Mouse (Mus musculus): ENCODE results near the gene Ndufa7. TPM values are rescaled to one million over a fixed set of nuclear protein-coding genes. Genes with fewer than 3 reads are reported as not detected.
"Not testable (repeated sequence)": the region's sequence is repeated elsewhere in the genome, so short reads cannot be mapped to it uniquely, and the experiment has no call there.

The Ndufa7 gene
- polyA plus RNA-seq, 1 experiment from 2014 or later, result 535 TPM

DNA sequence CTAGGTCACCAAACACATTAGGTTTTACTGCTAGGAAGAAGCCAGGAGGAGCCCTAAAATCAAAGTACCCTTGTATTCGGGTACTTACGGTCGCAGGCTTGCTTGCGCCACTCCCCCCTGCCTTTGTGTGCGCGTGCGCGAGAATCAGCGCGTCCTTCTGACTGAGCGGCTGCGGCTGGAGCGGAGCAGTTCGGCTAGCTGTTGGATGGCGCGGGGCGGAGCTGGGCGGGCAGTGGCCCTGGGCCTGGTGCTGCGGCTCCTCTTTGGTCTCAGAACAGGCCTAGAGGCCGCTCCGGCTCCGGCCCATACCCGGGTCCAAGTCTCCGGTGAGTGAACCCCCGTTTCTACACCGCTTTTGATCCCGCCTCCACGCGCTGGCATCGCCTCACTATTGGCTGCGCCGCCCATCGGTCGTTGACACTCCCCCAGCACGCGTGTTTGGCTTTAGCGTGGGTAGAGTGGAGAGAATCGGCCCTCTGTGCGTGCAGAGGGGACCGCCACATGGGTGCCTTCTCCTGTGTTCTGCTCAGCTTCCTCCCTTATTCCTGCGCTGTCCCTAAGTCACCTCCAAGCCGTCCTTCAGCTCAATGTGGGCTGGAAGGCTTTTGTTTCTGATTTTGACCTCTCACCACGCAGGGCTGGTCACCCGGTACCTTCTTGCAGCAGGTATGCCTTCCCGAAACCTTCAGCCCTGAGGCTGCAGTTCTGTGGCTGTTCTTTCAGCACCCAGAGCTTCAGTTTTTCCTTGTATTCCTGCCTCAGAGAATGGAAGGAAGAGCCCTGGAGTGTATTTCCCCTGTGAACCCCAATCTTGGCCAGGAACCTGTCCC lies 18.8 kb downstream of the Ndufa7 start, which contains the start of gene Cd320:
Cd320 (plus strand) TSS at position 126 of the 830 bp plus-strand sequence.
- no peak within 1 kb of the TSS for H3K27ac ChIP-seq (ENCODE audit: low read length)
- ATAC-seq (replicated peaks; ENCODE audit: extremely low read depth, insufficient read depth, low FRiP score), result peak; percentile 93
- WGBS, result under 1% methylated on average over 44 of the region's 45 CpGs

GRCm38 (mm10) chr17:33844196-33844595 lies 19.8 kb downstream of the Ndufa7 start:
- Histone ChIP-seq H3K4me2 (ENCODE audit: low read depth, low read length) (peak overlapping the region; percentile 87; the same call in 1 of the 2 replicates), H3K4me3 (ENCODE audit: low read length) (no peak overlapping the region), H3K27ac (ENCODE audit: low read length) (no peak overlapping the region), H3K36me3 (ENCODE audit: control insufficient read depth, insufficient read depth) (0 out of 2 replicates have a peak, but pooled peaks cover 2% of the 10 kb centered on the region), H3K9ac (ENCODE audit: low read length) (peak overlapping the region; percentile 18; the same call in 1 of the 2 replicates), H3K27me3 (ENCODE audit: control insufficient read depth, insufficient read depth, low read length) (no peaks in the 10 kb centered on the region), H3K9me3 (replicated peaks; ENCODE audit: control insufficient read depth, low read length) (no peaks in the 10 kb centered on the region), H3K4me1 (ENCODE audit: control insufficient read depth, insufficient read depth, low read length) (peaks cover 10% of the 10 kb centered on the region)
- no peak for ATAC-seq (replicated peaks; ENCODE audit: extremely low read depth, insufficient read depth, low FRiP score)
- WGBS, result 83% methylated on average over 1 of the region's 1 CpGs

More for the DNA sequence above, 18.8 kb downstream of the Ndufa7 start, which contains the start of gene Cd320:
- H3K27me3 ChIP-seq (ENCODE audit: control insufficient read depth, insufficient read depth, low read length), result no peaks in the 10 kb centered on the region
- peaks cover 10% of the 10 kb centered on the region for H3K4me1 ChIP-seq (ENCODE audit: control insufficient read depth, insufficient read depth, low read length)
- peak within 1 kb of the TSS; percentile 78 for H3K9ac ChIP-seq (ENCODE audit: low read length)
- H3K36me3 ChIP-seq (ENCODE audit: control insufficient read depth, insufficient read depth), result peaks cover 5% of the 10 kb centered on the region; the same call in 1 of the 2 replicates
- no peaks in the 10 kb centered on the region for H3K9me3 ChIP-seq (replicated peaks; ENCODE audit: control insufficient read depth, low read length)
- H3K4me3 ChIP-seq (ENCODE audit: low read length), result peak within 1 kb of the TSS; percentile 92
- H3K4me2 ChIP-seq (ENCODE audit: low read depth, low read length), result peak within 1 kb of the TSS; percentile 87

GRCm38 (mm10) chr17:33848139-33848538 lies 23.8 kb downstream of the Ndufa7 start:
- Histone ChIP-seq H3K27ac (ENCODE audit: low read length) (no peak overlapping the region), H3K36me3 (ENCODE audit: control insufficient read depth, insufficient read depth) (0 out of 2 replicates have a peak, but pooled peaks cover 2% of the 10 kb centered on the region), H3K9ac (ENCODE audit: low read length) (no peak overlapping the region), H3K4me2 (ENCODE audit: low read depth, low read length) (no peak overlapping the region), H3K9me3 (replicated peaks; ENCODE audit: control insufficient read depth, low read length) (no peaks in the 10 kb centered on the region), H3K4me1 (ENCODE audit: control insufficient read depth, insufficient read depth, low read length) (peaks cover 10% of the 10 kb centered on the region), H3K4me3 (ENCODE audit: low read length) (no peak overlapping the region), H3K27me3 (ENCODE audit: control insufficient read depth, insufficient read depth, low read length) (no peaks in the 10 kb centered on the region)
- WGBS, result 69% methylated on average over 8 of the region's 8 CpGs
- ATAC-seq (replicated peaks; ENCODE audit: extremely low read depth, insufficient read depth, low FRiP score), result no peak

DNA sequence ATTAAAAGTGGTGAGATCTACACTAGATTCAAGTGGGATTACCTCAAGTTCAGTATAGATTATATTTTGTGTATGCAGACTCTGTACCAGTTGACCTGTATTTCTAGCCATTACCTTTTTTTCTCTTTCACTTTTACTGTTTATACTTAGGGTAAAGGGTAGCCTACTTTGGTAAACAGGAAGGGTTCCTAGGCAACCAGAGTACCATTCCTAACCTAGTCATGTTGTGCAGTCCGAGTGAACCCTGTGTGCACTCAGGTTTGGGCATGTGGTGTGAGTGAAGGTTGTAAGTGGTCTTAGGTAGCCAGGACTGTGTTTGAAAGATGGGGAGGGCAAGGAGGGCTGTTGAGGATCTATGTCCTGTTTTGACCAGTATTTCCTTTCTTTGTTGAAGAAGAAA lies 27.0 kb downstream of the Ndufa7 start:
- 46% methylated on average over 1 of the region's 1 CpGs for WGBS
- ATAC-seq (replicated peaks; ENCODE audit: extremely low read depth, insufficient read depth, low FRiP score), result no peak
- Histone ChIP-seq H3K27ac (ENCODE audit: low read length) (no peak overlapping the region), H3K9me3 (replicated peaks; ENCODE audit: control insufficient read depth, low read length) (no peaks in the 10 kb centered on the region), H3K4me2 (ENCODE audit: low read depth, low read length) (no peak overlapping the region), H3K4me3 (ENCODE audit: low read length) (no peak overlapping the region), H3K4me1 (ENCODE audit: control insufficient read depth, insufficient read depth, low read length) (no peaks in the 10 kb centered on the region), H3K36me3 (ENCODE audit: control insufficient read depth, insufficient read depth) (0 out of 2 replicates have a peak, but pooled peaks cover 2% of the 10 kb centered on the region), H3K9ac (ENCODE audit: low read length) (no peak overlapping the region), H3K27me3 (ENCODE audit: control insufficient read depth, insufficient read depth, low read length) (no peaks in the 10 kb centered on the region)

GRCm38 (mm10) chr17:33857816-33858215 lies 33.4 kb downstream of the Ndufa7 start:
- no peaks in the 10 kb centered on the region for H3K4me1 ChIP-seq (ENCODE audit: control insufficient read depth, insufficient read depth, low read length)
- no peaks in the 10 kb centered on the region for H3K27me3 ChIP-seq (ENCODE audit: control insufficient read depth, insufficient read depth, low read length)
- no peak for ATAC-seq (replicated peaks; ENCODE audit: extremely low read depth, insufficient read depth, low FRiP score)
- no peak overlapping the region for H3K4me2 ChIP-seq (ENCODE audit: low read depth, low read length)
- H3K27ac ChIP-seq (ENCODE audit: low read length), result no peak overlapping the region
- WGBS, result 77% methylated on average over 4 of the region's 4 CpGs
- no peak overlapping the region for H3K4me3 ChIP-seq (ENCODE audit: low read length)
- H3K36me3 ChIP-seq (ENCODE audit: control insufficient read depth, insufficient read depth), result no peaks in the 10 kb centered on the region
- H3K9ac ChIP-seq (ENCODE audit: low read length), result no peak overlapping the region
- H3K9me3 ChIP-seq (replicated peaks; ENCODE audit: control insufficient read depth, low read length), result 0 out of 2 replicates have a peak, but pooled peaks cover 3% of the 10 kb centered on the region

DNA sequence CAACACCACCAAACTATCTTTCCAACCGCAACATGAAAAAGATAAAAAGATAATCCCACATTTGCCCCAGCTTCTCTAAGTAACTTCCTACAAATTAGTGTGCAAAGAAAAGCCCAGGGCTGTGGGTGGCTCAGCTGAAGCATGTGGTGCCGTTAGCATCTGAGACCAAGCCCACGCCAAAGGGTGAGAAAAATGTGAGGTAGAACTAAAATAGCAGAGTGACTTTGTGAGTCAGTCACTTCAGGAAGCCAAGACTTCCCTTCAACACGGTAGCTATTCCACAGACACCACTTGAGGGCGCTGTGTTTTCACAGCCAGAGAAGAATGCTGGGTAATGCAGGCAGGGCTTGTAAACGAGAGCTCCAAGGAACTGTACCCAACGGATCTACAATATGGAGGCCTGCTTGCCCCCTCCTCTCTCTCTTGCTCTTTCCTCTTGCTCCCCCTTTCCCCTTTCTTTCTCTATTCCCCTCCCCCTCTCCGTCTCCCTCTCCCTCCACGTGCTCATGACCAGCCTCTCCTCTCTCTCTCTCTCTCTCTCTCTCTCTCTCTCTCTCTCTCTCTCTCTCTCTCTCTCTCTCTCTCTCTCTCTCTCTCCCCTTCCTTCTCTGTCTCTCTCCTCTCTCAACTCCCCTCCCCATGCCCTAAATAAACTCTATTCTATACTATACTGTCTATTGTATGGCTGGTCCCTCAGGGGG lies 41.1 kb downstream of the Ndufa7 start:
- no peaks in the 10 kb centered on the region for H3K27me3 ChIP-seq (ENCODE audit: control insufficient read depth, insufficient read depth, low read length)
- no peak for ATAC-seq (replicated peaks; ENCODE audit: extremely low read depth, insufficient read depth, low FRiP score)
- H3K36me3 ChIP-seq (ENCODE audit: control insufficient read depth, insufficient read depth), result no peaks in the 10 kb centered on the region
- no peak overlapping the region for H3K4me3 ChIP-seq (ENCODE audit: low read length)
- peak overlapping the region; percentile 37; the same call in 1 of the 2 replicates for H3K4me2 ChIP-seq (ENCODE audit: low read depth, low read length)
- no peak overlapping the region for H3K9ac ChIP-seq (ENCODE audit: low read length)
- 23% methylated on average over 8 of the region's 9 CpGs for WGBS
- H3K27ac ChIP-seq (ENCODE audit: low read length), result no peak overlapping the region
- H3K9me3 ChIP-seq (replicated peaks; ENCODE audit: control insufficient read depth, low read length), result no peaks in the 10 kb centered on the region
- H3K4me1 ChIP-seq (ENCODE audit: control insufficient read depth, insufficient read depth, low read length), result 0 out of 2 replicates have a peak, but pooled peaks cover 2% of the 10 kb centered on the region

DNA sequence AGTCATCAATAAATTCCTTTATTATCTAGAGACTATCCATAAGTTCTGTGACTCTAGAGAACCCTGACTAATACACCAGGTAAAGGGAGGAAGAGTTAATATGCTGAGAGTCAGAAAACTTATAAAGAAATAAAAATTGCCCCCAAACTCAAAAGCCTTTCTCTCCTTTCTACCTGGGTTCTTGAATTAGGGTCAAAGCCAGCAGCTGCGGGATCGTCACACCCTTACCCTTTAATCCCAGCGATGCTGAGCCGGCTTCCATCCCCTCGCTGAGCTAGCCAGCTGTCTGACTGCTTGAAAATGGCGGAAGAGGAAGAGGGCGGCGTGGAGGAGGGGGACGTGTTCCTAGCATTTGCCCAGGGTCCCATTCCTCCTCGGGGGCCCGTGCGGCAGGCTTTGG lies 49.2 kb downstream of the Ndufa7 start, which contains the start of gene Gm7029:
Gm7029 (plus strand) TSS at position 301 of the 400 bp plus-strand sequence.
- WGBS, result 78% methylated on average over 4 of the region's 12 CpGs
- H3K4me1 ChIP-seq (ENCODE audit: control insufficient read depth, insufficient read depth, low read length); H3K27me3 ChIP-seq (ENCODE audit: control insufficient read depth, insufficient read depth, low read length); H3K9ac ChIP-seq (ENCODE audit: low read length); H3K27ac ChIP-seq (ENCODE audit: low read length); H3K36me3 ChIP-seq (ENCODE audit: control insufficient read depth, insufficient read depth); ATAC-seq (replicated peaks; ENCODE audit: extremely low read depth, insufficient read depth, low FRiP score); H3K4me3 ChIP-seq (ENCODE audit: low read length); H3K9me3 ChIP-seq (replicated peaks; ENCODE audit: control insufficient read depth, low read length); H3K4me2 ChIP-seq (ENCODE audit: low read depth, low read length): not testable (repeated sequence)

DNA sequence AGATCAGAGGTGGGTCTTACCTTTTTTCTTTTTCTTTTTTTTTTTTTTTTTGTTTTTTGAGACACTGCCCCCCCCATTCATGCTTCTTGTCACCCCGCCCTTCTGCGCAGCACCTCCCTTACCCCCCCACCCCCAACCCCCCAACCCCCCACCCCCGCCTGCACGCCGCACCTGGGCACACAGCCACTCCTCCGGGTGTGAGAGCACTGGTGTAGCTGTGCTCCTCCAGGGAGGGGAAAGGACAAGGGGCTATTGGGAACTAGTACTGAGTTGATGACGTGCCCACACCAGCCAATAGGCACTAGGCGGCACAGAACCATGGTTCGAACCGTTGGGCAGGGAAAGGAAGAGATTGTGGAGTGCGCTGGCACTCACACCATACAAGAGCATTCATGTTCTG lies 50.0 kb downstream of the Ndufa7 start:
- ATAC-seq (replicated peaks; ENCODE audit: extremely low read depth, insufficient read depth, low FRiP score), result no peak
- Histone ChIP-seq H3K36me3 (ENCODE audit: control insufficient read depth, insufficient read depth) (peaks cover 4% of the 10 kb centered on the region; the same call in 1 of the 2 replicates), H3K4me3 (ENCODE audit: low read length) (no peak overlapping the region), H3K27me3 (ENCODE audit: control insufficient read depth, insufficient read depth, low read length) (no peaks in the 10 kb centered on the region), H3K4me1 (ENCODE audit: control insufficient read depth, insufficient read depth, low read length) (no peaks in the 10 kb centered on the region), H3K4me2 (ENCODE audit: low read depth, low read length) (no peak overlapping the region), H3K9ac (ENCODE audit: low read length) (no peak overlapping the region), H3K27ac (ENCODE audit: low read length) (no peak overlapping the region), H3K9me3 (replicated peaks; ENCODE audit: control insufficient read depth, low read length) (no peaks in the 10 kb centered on the region)
- 85% methylated on average over 11 of the region's 11 CpGs for WGBS

DNA sequence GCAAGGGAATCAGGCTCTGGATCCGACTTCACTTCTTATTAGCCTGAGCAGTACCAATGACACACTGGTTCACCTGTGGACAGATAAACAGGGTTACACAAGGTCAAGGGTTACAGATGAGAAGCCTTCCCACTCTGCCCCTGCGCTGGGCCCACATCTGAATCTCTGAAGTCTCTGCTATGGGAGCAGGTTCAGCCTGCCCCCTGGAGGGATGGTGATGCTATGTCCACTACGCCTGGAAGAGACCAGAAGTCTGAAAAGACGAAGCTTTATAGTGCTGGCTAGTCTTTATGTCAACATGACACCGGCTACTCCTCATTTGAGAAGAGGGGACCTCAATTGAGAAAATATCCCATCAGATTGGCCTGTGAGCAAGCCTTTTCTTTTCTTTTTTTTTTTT lies 51.4 kb downstream of the Ndufa7 start:
- WGBS, result 81% methylated on average over 5 of the region's 5 CpGs
- not testable (repeated sequence) for H3K4me1 ChIP-seq (ENCODE audit: control insufficient read depth, insufficient read depth, low read length)

More for the DNA sequence above, 51.4 kb downstream of the Ndufa7 start:
- H3K4me3 ChIP-seq (ENCODE audit: low read length); H3K27me3 ChIP-seq (ENCODE audit: control insufficient read depth, insufficient read depth, low read length); H3K4me2 ChIP-seq (ENCODE audit: low read depth, low read length); H3K9ac ChIP-seq (ENCODE audit: low read length); H3K9me3 ChIP-seq (replicated peaks; ENCODE audit: control insufficient read depth, low read length); H3K36me3 ChIP-seq (ENCODE audit: control insufficient read depth, insufficient read depth); ATAC-seq (replicated peaks; ENCODE audit: extremely low read depth, insufficient read depth, low FRiP score); H3K27ac ChIP-seq (ENCODE audit: low read length): not testable (repeated sequence)
